Mouse (Mus musculus): Measurements from ENCODE around the gene Cntrl.

DNA sequence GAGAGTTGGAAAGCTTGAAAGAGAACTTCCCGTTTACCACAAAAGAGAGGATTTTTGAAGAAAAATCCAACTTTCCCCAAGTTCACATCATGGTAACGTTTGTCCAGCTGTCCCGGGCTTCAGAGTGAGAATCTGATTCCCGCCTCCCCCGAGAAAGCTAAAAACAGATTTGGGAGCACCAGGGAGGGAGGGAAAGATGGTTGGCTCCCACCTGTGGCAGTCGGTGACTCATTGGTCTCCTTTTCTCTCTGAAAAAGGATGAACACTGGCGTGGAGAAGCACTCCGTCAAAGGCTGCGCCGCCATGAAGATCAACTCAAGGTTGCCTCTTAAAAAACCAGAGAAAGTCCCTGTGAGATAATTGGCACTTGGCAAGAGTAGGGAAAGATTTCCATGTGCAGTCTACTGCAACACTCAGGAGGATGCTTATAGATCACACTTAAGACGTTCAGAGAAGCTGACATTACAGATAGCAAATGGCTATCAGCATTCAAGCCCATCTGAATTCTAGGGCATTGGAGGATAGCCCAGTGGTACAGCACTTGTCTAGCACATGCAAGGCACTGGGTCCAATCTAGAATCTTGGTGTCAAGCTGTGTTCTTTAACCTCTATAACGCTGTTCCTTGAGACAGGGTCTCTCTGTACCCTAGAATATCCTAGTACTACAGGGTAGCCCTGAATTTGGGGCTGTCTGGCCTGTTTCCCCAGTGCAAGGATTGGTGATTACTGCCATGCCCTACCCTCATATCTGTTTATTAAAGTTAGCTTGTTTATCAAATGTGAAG lies 66.2 kb downstream of the Cntrl start:
- TF ChIP-seq EP300 (optimal IDR thresholded peaks at IDR 0.05) (no peak), CTCF (IDR thresholded peaks at IDR 0.05; ENCODE audit: low read depth) (no peak)

Measured in stomach, postnatal 0 days (tissue).